Mouse (Mus musculus) ovary, postnatal 14 days (tissue): ENCODE results near the gene Pds5a.
"Not testable (repeated sequence)": the region's sequence is repeated elsewhere in the genome, so short reads cannot be mapped to it uniquely, and the experiment has no call there.

Experiments used
- DNase-seq: peaks from one replicate; pipeline ENCODE4 v3.0.0; 2022; ENCODE audit warnings: low spot score

The Pds5a gene

GRCm38 (mm10) chr5:65697836-65698758, at the start of gene Pds5a:
TSS of gene Pds5a (minus strand) at chr5:65698273.
- peak; percentile 76 for DNase-seq

GRCm38 (mm10) chr5:65746908-65747307, 48.8 kb upstream of the Pds5a start:
- no peak for DNase-seq

DNA sequence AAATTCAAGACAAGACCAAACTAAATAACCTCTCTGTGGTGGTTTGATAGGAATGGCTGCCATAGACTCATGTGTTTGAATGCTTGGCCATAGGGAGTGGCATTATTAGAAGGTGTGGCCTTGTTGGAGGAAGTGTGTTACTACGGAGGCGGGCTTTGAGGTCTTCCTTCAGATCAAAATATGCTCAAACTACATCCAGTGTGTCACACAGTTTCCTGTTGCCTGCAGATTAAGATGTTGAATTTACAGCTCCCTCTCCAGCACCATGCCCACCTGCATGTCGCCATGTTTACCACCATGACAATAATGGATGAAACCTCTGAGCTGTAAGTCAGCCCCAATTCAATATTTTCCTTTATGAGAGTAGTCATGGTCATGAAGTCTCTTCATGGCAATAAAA, 41.3 kb upstream of the Pds5a start:
- DNase-seq: no peak

DNA sequence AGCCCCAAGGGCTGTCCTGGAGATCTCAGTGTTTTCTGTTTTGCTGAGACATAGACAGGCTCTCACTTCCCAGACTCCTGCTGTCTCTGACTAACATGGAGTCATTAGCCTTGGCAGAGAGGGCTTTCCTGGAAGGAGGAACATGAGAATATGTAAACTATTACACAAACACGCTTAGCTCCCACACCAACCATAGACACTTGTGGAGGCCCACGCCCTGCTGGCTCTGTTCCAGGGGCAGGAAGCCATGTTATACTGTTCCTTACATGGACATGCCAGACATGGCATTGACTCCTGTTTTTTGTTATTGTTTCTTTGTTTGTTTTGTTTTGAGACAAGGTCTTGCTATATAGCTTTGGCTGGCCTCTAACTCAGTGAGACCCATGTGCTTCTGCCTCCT, 37.5 kb upstream of the Pds5a start:
- DNase-seq: no peak

- DNase-seq: no peak
Measured at GRCm38 (mm10) chr5:65731173-65732007, 33.3 kb upstream of the Pds5a start.

- DNase-seq: peak; percentile 51
Measured at GRCm38 (mm10) chr5:65724311-65725054, 26.4 kb upstream of the Pds5a start.

GRCm38 (mm10) chr5:65718368-65718767, 20.3 kb upstream of the Pds5a start:
- DNase-seq: no peak

DNA sequence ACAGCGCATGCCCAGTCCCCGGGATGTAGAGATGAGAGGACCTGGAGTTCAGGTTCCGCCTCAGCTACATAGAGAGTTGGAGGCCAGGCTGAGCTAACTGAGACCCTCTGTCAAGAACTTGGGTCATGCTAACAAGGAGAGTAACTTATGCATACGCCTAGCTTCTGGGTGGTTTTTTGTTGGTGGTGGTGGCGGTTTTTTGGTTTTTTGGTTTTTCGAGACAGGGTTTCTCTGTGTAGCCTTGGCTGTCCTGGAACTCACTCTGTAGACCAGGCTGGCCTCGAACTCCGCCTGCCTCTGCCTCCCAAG, 19.8 kb upstream of the Pds5a start:
- DNase-seq: not testable (repeated sequence)

GRCm38 (mm10) chr5:65717063-65717902, 19.2 kb upstream of the Pds5a start:
- no peak for DNase-seq

DNA sequence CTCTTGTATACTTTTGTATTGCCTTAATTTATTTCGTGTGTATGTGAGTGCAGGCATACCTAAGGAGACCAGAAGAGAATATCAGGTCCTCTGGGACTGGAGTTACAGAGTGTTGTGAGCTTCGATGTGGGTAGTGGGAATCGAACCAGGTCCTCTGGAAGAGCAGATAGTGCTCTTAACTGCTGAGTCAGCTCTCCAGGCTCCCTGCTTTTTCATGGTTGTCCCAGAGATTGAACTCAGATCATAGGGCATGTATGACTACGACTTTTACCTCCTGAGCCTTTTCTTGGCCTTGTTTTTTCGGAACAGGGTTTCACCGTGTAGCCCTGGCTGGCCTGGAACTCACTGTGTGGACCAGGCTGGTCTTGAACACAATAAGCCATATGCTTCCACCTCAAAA, 17.0 kb upstream of the Pds5a start:
- no peak for DNase-seq

DNA sequence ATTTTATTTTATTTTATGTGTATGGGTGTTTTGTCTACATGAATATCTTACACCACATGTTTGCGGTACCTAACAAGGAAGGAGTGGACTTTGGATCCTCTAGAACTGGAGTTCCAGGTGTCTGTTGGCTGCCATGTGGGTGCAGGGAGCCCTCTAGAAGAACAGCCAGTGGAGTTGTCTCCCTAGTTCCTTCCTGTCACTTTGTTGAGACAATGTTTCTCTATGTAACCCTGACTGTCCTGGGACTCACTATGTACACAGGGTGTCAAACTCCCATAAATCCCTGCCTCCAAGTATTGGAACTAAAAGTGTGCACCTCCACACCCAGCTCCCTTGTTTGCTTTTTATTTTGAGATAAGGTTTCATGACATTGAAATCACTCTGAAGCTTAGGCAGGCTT, 13.4 kb upstream of the Pds5a start:
- DNase-seq: no peak

DNA sequence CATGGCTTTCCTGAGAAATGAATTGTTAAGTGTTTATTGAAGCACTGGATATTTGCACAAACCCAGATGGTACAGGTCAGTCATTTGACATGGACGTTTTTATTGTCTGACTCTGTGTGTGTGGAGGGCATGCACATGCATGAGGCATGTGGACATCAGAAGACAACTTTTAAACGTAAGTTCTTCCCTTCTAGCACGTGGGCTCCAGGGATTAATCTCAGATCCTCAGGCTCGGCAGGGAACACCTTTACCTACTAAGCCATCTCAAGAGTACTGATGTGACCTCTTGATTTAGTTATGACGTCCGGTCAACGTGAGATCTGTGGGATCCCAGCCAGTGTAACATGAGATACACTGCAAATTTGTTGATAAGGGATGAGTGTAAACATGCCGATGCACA, 12.2 kb upstream of the Pds5a start:
- DNase-seq: no peak

DNA sequence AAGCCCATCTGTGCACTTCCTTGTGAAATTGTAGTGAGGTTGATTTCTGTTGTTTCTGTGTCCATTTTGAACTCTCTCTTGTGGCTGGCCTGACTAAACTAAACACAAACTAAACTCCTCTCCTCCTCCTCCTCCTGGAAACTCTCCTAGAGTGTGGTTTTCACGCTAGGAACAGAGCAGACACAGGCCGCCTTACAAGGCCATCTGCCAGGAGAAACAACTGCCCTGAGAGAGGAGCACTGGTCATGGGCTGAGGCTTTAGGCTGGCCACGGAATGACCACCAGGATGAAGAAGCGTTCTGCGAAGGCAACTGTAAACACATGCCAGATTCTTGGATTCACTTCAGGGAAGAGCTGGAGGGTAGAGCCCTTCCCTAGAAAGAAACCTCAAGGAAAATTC, 8.9 kb upstream of the Pds5a start:
- DNase-seq: no peak

- DNase-seq: no peak
Measured at GRCm38 (mm10) chr5:65706171-65706570, 8.1 kb upstream of the Pds5a start.

DNA sequence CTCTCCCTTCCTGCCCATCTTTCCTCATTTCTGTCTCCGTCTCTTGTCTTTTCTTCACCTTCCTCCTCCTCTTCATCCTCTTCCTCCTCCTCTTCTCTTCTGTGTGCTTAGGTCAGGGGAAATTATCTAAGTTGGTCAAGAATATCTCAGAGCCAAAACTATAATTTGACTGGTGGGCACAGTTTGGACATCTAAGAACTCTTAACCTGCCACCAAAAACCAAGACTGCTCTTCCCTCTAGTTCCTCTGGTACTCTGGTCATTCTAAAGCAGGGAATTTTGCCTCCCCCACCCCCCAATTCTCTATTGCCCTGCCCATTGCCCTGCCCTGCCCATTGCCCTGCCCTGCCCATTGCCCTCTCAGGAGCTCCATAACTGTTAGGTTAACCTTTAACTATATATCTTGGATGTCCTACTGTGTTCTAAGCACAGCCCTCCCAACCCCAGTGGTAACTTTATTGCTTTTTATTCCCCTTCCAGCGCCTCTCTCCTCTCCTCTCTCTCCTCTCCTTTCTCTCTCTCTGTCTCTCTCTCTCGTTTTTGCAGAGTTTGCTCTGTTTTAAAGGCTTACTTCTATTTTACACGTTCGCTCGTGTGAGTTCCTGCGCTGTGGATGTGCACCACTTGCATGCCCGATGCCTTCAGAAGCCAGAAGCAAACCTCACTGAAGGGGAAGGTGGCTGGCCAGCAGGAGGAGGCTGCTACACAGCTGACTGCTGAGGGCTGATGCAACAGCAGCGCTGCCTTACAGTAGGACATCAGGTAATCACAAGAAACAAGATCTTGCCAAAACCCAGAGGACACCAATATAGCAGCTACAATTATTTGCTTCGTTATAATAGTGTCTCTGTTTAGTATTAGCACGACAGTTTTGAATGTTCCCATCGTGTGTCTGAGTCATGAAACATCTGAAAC, 6.9 kb upstream of the Pds5a start:
- DNase-seq: no peak

GRCm38 (mm10) chr5:65703261-65703660, 5.2 kb upstream of the Pds5a start:
- DNase-seq: no peak

- no peak for DNase-seq
Measured at GRCm38 (mm10) chr5:65700102-65700501, 2.0 kb upstream of the Pds5a start.

- DNase-seq: no peak
Measured at GRCm38 (mm10) chr5:65699146-65699545, 1.1 kb upstream of the Pds5a start.

DNA sequence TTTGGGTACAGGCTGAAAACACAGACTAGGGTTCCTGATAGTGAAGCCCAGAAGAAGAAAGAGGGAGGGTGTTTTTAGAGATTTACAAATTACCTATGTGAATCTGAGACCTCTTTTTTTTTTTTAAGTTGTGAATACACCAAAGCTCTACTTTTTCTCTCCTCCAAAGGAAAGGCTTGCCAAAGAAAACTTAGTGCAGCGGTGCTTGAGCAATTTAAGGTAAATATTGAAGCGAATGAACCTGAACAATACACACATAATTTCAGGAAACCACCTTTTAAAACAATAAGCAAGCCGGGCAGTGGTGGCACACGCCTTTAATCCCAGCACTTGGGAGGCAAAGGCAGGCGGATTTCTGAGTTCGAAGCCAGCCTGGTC, 675 bp upstream of the Pds5a start:
- no peak for DNase-seq

GRCm38 (mm10) chr5:65697486-65697835, 612 bp downstream of the Pds5a start:
- DNase-seq: peak; percentile 41
